Mouse (Mus musculus) liver, embryonic 13.5 days (tissue): ENCODE data around the gene Hnrnpll. TPM values are rescaled to one million over a fixed set of nuclear protein-coding genes. Genes with fewer than 3 reads are reported as not detected.

Source experiments
- ATAC-seq: fragments of 200-750 bp; cut with Nextera tagmentation; 2 replicates; pipeline ENCODE4 v1.8.0; 2017; ENCODE audit warnings: low read depth, mild to moderate bottlenecking, moderate number of reproducible peaks, moderate library complexity
- DNase-seq: peaks from one replicate; pipeline ENCODE4 v3.0.0; 2022
- H3K27ac ChIP-seq: fragments of 300-500 bp; sonication (generic); 2 replicates; pipeline ENCODE4 v1.5.1; 2015; ENCODE audit warnings: moderate library complexity, mild to moderate bottlenecking, inconsistent platforms
- H3K27me3 ChIP-seq: fragments of 300-500 bp; sonication (generic); 2 replicates; pipeline ENCODE4 v1.6.1; 2015; ENCODE audit warnings: mild to moderate bottlenecking, inconsistent platforms
- H3K36me3 ChIP-seq: fragments of 300-500 bp; sonication (generic); 2 replicates; pipeline ENCODE4 v1.6.1; 2015; ENCODE audit warnings: mild to moderate bottlenecking, inconsistent platforms
- H3K4me1 ChIP-seq: fragments of 300-500 bp; sonication (generic); replicated peaks from 2 replicates; pipeline ENCODE4 v1.6.1; 2015; ENCODE audit warnings: inconsistent platforms
- H3K4me2 ChIP-seq: fragments of 300-500 bp; sonication (generic); 2 replicates; pipeline ENCODE4 v1.6.1; 2015; ENCODE audit warnings: inconsistent platforms, mild to moderate bottlenecking, moderate library complexity
- H3K4me3 ChIP-seq: fragments of 300-500 bp; sonication (generic); replicated peaks from 2 replicates; pipeline ENCODE4 v1.5.1; 2015; ENCODE audit warnings: mild to moderate bottlenecking, inconsistent platforms
- H3K9ac ChIP-seq: fragments of 300-500 bp; sonication (generic); 2 replicates; pipeline ENCODE4 v1.6.1; 2015; ENCODE audit warnings: mild to moderate bottlenecking, inconsistent platforms
- H3K9me3 ChIP-seq: fragments of 300-500 bp; sonication (generic); replicated peaks from 2 replicates; pipeline ENCODE4 v1.6.1; 2016; ENCODE audit warnings: inconsistent platforms
- WGBS: fragments of 180-500 bp; shearing (Covaris S2); methylation state at CpG from one replicate; pipeline ENCODE4 v1.1.7; 2015; ENCODE audit not compliant: insufficient replicate concordance; 5-methylcytosine and 5-hydroxymethylcytosine counted together
- polyA plus RNA-seq: library from polyadenylated mRNA; unstranded; fragments of >200 nt; fragmentation: Nextera tagmentation; extraction: Ambion mirVana; gene quantifications from 2 replicates; pipeline ENCODE4 v1.2.1, GENCODE M21; 2015

The Hnrnpll gene
- polyA plus RNA-seq, 1 experiment from 2014 or later: 25.0 TPM

DNA sequence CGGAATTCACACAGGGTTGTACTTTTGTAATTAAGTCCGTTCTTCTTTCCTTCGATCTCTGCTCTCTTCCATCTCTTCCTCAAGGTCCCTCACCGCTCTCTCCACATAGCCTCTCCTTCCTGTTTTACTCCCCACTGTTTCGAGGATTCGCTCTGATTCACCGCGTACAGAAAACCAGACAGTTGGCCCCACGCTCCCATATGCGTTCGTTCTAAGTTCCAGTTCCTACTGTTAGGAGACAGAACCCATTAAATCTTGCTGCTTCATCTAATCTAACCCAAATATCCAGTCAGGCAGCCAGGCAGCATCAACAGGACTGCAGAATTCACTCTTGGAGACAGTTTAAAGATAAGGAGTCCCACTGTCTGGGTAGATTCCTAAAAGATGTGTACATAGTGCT lies 24.5 kb upstream of the Hnrnpll start:
- no peak overlapping the region for H3K4me3 ChIP-seq
- ATAC-seq (no peak), DNase-seq (no peak)
- no peak overlapping the region for H3K4me2 ChIP-seq
- peaks cover 4% of the 10 kb centered on the region; the same call in 1 of the 2 replicates for H3K27me3 ChIP-seq
- no peak overlapping the region for H3K9ac ChIP-seq
- H3K9me3 ChIP-seq: no peaks in the 10 kb centered on the region
- no peaks in the 10 kb centered on the region for H3K4me1 ChIP-seq
- WGBS: 75% methylated on average over 11 of the region's 11 CpGs
- H3K27ac ChIP-seq: no peak overlapping the region
- H3K36me3 ChIP-seq: no peaks in the 10 kb centered on the region

DNA sequence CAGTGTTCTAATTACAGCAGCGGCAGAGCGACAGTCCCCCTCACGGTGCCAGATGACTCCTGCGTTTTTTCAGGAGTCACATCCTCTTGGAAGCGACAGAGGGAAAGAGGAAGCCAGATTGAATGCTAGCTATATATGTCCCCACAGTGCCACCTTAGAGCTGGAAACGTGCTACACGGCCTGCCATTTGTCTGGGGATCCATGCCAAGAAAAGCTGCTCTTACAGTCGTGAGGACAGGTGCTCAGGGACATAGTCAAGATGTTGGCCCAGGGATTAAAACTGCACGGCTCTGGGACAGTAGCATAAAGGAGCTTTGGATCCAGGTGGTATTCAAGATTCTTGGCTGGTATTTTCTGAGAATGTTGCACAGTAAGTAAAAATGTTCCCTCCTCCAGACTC lies 22.3 kb upstream of the Hnrnpll start:
- no peaks in the 10 kb centered on the region for H3K4me1 ChIP-seq
- 61% methylated on average over 9 of the region's 9 CpGs for WGBS
- H3K4me2 ChIP-seq: no peak overlapping the region
- ATAC-seq: no peak
- H3K9ac ChIP-seq: no peak overlapping the region
- H3K27me3 ChIP-seq: peaks cover under 1% of the 10 kb centered on the region; the same call in 1 of the 2 replicates
- no peaks in the 10 kb centered on the region for H3K9me3 ChIP-seq
- no peak overlapping the region for H3K4me3 ChIP-seq
- no peak for DNase-seq
- H3K36me3 ChIP-seq: no peaks in the 10 kb centered on the region
- no peak overlapping the region for H3K27ac ChIP-seq

GRCm38 (mm10) chr17:80083223-80083622 lies 21.1 kb upstream of the Hnrnpll start:
- Histone ChIP-seq H3K4me3 (no peak overlapping the region), H3K27ac (no peak overlapping the region), H3K36me3 (no peaks in the 10 kb centered on the region), H3K9me3 (no peaks in the 10 kb centered on the region), H3K4me1 (no peaks in the 10 kb centered on the region), H3K27me3 (no peaks in the 10 kb centered on the region), H3K4me2 (no peak overlapping the region), H3K9ac (no peak overlapping the region)
- DNase-seq: no peak
- WGBS: 42% methylated on average over 6 of the region's 6 CpGs
- ATAC-seq: no peak

DNA sequence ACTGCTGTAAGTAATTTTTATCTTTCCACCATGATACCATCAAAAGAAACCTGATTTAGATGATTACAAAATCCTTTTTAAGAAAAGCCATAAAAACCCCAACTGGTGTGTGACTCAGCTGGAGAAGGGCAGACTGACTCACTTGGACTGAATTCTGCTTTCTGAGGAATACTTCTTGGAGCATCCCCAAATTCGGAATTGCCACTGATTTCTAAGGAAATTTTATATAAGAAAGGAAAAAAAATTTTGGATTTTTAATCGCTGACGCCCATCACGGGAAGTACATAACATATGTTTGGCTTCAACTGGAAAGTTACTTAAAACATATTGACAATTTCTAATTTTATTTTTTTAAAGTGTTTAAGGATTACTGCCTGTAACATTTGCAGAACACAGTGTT lies 16.6 kb upstream of the Hnrnpll start:
- WGBS: 74% methylated on average over 4 of the region's 4 CpGs
- Histone ChIP-seq H3K9me3 (no peaks in the 10 kb centered on the region), H3K27me3 (no peaks in the 10 kb centered on the region), H3K9ac (no peak overlapping the region), H3K4me2 (no peak overlapping the region), H3K36me3 (no peaks in the 10 kb centered on the region), H3K27ac (no peak overlapping the region), H3K4me3 (no peak overlapping the region), H3K4me1 (no peaks in the 10 kb centered on the region)
- DNase-seq (no peak), ATAC-seq (no peak)

DNA sequence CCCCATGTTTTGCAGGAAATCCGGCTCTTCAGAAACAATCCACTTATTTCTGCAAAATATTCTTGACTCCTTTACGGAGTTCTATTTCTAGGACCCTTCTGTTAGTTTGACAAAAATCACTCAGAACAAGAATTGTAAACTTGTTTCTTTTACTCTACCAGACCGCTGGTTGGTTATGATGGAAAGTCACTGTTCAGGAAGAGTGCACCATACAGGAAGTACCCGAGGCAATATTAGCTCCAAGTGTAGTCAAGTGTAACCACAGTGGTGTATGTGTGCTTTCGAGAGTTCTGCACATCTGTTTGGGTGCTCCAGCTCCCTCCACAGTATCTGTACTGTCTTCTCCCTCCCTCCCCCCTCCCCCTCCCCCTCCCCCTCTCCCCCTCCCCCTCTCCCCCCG lies 5.1 kb upstream of the Hnrnpll start:
- Histone ChIP-seq H3K4me2 (no peak overlapping the region), H3K27me3 (no peaks in the 10 kb centered on the region), H3K9me3 (no peaks in the 10 kb centered on the region), H3K4me3 (no peak overlapping the region), H3K36me3 (no peaks in the 10 kb centered on the region), H3K9ac (no peak overlapping the region), H3K27ac (no peak overlapping the region), H3K4me1 (peaks cover 18% of the 10 kb centered on the region)
- ATAC-seq (no peak), DNase-seq (no peak)
- 47% methylated on average over 5 of the region's 6 CpGs for WGBS

DNA sequence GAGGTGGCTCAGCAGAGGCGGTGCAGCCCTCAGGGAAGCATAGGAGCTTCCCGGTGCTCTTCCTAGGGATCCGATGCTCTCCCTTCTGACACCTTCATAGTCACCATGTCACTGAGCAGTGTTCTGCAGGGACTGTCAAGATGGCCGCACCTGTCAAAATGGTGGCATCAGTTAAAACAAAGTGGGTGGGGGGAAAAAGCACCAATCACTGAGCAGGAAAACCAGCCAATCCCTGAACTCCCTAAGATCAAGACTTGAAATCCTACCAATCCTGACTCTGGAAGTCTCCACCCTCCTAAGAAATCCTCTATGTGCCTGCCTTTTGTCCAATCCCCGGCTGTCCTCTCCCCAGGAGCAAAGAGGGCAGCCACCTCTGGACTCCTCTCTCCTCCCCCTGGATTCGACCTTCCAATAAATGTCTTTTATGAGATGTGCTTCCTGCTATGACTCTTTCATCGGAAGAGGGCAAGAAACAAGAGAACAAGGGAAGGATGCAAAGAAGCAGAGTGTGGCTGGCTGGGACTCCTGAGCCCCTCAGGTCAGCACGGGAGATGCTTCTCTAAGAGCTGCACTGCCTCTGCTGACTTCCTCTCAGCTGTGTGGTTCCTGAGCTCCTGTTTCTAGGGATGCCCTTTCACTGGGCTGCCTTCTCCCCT lies 1.8 kb upstream of the Hnrnpll start:
- Histone ChIP-seq H3K4me3 (peak overlapping the region; percentile 80), H3K27me3 (no peaks in the 10 kb centered on the region), H3K4me1 (peaks cover 33% of the 10 kb centered on the region), H3K9ac (peak overlapping the region; percentile 77; the same call in 1 of the 2 replicates), H3K27ac (no peak overlapping the region; the same call in 1 of the 2 replicates), H3K36me3 (no peaks in the 10 kb centered on the region), H3K4me2 (peak overlapping the region; percentile 88), H3K9me3 (no peaks in the 10 kb centered on the region)
- peak; percentile 24 for DNase-seq
- 71% methylated on average over 8 of the region's 8 CpGs for whole genome bisulfite sequencing
- ATAC-seq: no peak

GRCm38 (mm10) chr17:80063386-80063785 lies 1.3 kb upstream of the Hnrnpll start:
- ATAC-seq (no peak), DNase-seq (no peak)
- H3K4me2 ChIP-seq: peak overlapping the region; percentile 88
- peak overlapping the region; percentile 80 for H3K4me3 ChIP-seq
- H3K27ac ChIP-seq: peak overlapping the region; percentile 99
- peaks cover 35% of the 10 kb centered on the region for H3K4me1 ChIP-seq
- H3K9ac ChIP-seq: peak overlapping the region; percentile 77
- no peaks in the 10 kb centered on the region for H3K36me3 ChIP-seq
- H3K9me3 ChIP-seq: no peaks in the 10 kb centered on the region
- 31% methylated on average over 10 of the region's 10 CpGs for WGBS
- no peaks in the 10 kb centered on the region for H3K27me3 ChIP-seq

DNA sequence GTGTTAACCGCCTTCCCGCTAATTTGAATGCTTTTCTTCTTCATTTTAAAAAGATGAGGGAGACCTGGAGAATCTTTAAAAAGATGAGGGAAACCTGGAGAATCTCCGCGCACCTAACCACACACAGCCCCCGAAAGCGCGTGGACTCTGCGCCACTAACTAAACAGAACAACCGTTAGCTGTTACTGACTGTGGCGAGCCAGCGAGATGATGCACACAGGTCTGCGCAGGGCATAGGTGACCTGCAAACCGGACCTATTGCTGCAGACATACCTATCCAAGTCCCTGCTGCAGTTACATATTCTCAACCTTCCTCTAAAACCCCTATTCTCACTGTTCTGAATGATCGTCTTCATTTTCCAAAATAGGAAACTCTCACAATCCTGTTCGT lies 481 bp upstream of the Hnrnpll start:
- WGBS: 1% methylated on average over 15 of the region's 15 CpGs
- no peak for DNase-seq
- no peaks in the 10 kb centered on the region for H3K9me3 ChIP-seq

DNA sequence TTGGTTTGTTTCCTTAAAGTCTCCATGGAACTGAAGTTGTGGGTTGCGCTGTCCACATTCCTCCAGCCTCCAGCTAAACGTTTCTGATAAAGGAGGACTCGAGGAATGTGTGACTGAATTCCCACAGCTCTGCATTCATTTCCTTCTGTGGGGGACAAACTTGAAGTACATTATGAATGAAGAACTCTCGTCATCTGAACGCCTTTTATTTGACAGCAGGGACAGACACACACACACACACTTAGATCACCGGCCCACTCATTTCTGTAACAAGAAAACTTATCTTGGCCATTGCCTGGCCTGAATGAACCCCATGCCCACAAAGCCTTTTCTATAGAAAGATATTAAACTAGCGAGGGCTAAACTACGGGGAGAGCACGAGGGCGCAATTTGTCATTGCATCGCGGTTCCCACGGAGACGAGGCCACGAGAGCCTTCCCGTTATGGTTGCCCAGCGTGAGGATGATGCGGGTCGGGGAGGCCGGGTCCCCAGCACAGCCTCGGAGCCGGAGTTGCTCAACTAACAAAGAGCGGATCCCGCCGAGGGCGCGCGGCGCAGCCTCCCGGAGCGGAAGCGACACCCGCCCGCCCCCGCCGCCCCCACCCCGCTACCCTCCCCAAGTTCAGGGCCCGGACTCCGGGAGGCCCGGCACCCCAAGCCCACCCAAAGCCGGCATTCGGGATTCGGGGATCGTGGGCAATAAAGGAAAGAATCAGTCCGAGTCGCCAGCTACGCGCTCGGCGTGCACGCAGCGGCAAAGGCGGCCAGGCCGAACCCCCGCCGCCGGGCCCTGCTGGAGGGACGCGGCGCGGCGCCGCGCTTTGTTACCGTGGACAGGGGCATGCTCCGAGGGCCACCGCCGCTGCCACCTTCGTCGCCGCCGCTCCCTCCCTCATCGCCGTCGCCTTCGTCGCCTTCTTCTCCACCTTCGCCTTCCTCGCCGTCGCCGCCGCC lies 1.0 kb downstream of the Hnrnpll start:
- ATAC-seq (no peak), DNase-seq (peak; percentile 18)
- Histone ChIP-seq H3K9me3 (no peaks in the 10 kb centered on the region), H3K4me3 (peak overlapping the region; percentile 80), H3K9ac (peak overlapping the region; percentile 97), H3K4me1 (peaks cover 48% of the 10 kb centered on the region), H3K27ac (peak overlapping the region; percentile 99), H3K27me3 (no peaks in the 10 kb centered on the region), H3K4me2 (peak overlapping the region; percentile 88), H3K36me3 (no peaks in the 10 kb centered on the region)
- under 1% methylated on average over 75 of the region's 83 CpGs for WGBS

More for the DNA sequence above, 481 bp upstream of the Hnrnpll start:
- no peaks in the 10 kb centered on the region for H3K36me3 ChIP-seq
- H3K4me1 ChIP-seq: peaks cover 43% of the 10 kb centered on the region
- peak overlapping the region; percentile 80 for H3K4me3 ChIP-seq
- peak overlapping the region; percentile 88 for H3K4me2 ChIP-seq
- H3K27me3 ChIP-seq: no peaks in the 10 kb centered on the region
- H3K9ac ChIP-seq: peak overlapping the region; percentile 77
- H3K27ac ChIP-seq: peak overlapping the region; percentile 99
- ATAC-seq: peak; percentile 33

DNA sequence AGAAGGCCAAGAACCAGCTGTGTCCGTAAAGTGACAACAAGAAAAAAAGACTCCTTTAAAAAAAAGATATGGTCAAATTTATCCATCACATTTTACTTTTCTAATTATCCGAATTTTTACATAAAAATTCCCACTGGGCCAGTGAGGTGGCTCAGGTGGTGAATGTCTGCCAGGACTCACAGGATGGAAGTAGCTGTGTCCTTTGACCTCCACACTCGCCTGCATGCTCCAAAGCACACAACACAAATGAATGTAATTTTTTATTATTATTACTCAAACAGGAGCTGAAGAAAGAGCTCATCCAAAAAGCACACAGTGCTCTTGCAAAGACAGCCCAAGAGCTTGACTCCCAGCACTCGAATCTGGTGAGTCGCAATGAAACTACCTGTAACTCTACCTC lies 2.0 kb downstream of the Hnrnpll start:
- H3K4me3 ChIP-seq: peak overlapping the region; percentile 80
- peaks cover 48% of the 10 kb centered on the region for H3K4me1 ChIP-seq
- H3K27me3 ChIP-seq: no peaks in the 10 kb centered on the region
- H3K4me2 ChIP-seq: peak overlapping the region; percentile 88
- H3K9me3 ChIP-seq: no peaks in the 10 kb centered on the region
- no peaks in the 10 kb centered on the region for H3K36me3 ChIP-seq
- DNase-seq: no peak
- 35% methylated on average over 5 of the region's 5 CpGs for WGBS
- ATAC-seq: no peak
- peak overlapping the region; percentile 97 for H3K9ac ChIP-seq
- H3K27ac ChIP-seq: no peak overlapping the region

GRCm38 (mm10) chr17:80059731-80060130 lies 2.4 kb downstream of the Hnrnpll start:
- H3K36me3 ChIP-seq: no peaks in the 10 kb centered on the region
- no peak for ATAC-seq
- H3K9ac ChIP-seq: peak overlapping the region; percentile 97; the same call in 1 of the 2 replicates
- WGBS: 37% methylated on average over 1 of the region's 1 CpGs
- no peak for DNase-seq
- no peaks in the 10 kb centered on the region for H3K27me3 ChIP-seq
- H3K4me1 ChIP-seq: peaks cover 48% of the 10 kb centered on the region
- peak overlapping the region; percentile 88 for H3K4me2 ChIP-seq
- peak overlapping the region; percentile 80 for H3K4me3 ChIP-seq
- H3K9me3 ChIP-seq: no peaks in the 10 kb centered on the region
- H3K27ac ChIP-seq: no peak overlapping the region
